Mouse (Mus musculus) bone marrow macrophage, adult 2 months (primary cell): ENCODE measurements at regions not wholly inside any gene's neighbourhood (a gene's known extent, or its start where the extent isn't known, plus 50 kb on each side); places are given as distances from the start of the nearest gene placed in this dataset.

Source experiments
- CTCF ChIP-seq: IDR thresholded peaks from 2 replicates; pipeline ENCODE4 v1.5.1; 2012; ENCODE audit warnings: low read depth, mild to moderate bottlenecking, low read length, moderate library complexity
- POLR2A ChIP-seq: IDR thresholded peaks from 2 replicates; pipeline ENCODE4 v1.6.1; 2012; ENCODE audit warnings: mild to moderate bottlenecking, low read depth, low read length, borderline replicate concordance

- TF ChIP-seq POLR2A (no peak), CTCF (no peak)
Measured at GRCm38 (mm10) chr13:35499776-35500175, 159.9 kb upstream of the Cdyl start.
